Mouse (Mus musculus) heart, adult 2 months (tissue): ENCODE measurements at regions not wholly inside any gene's neighbourhood (a gene's known extent, or its start where the extent isn't known, plus 50 kb on each side); places are given as distances from the start of the nearest gene placed in this dataset.
A peak's percentile ranks its signal among the peaks of the same experiment; 100 is the strongest.

Experiments
- DNase-seq, 2 experiments: peaks; one replicate each; pipeline ENCODE4 v3.0.0; 2021
- H3K27ac ChIP-seq: fragments of 200-600 bp; 2 replicates; pipeline ENCODE4 v1.8.1; 2022
- H3K27me3 ChIP-seq: fragments of 200-500 bp; 2 replicates; pipeline ENCODE4 v1.6.1; 2012; ENCODE audit warnings: mild to moderate bottlenecking, low read length, inconsistent platforms, mixed read lengths; ENCODE audit not compliant: control insufficient read depth, insufficient read depth
- H3K36me3 ChIP-seq: fragments of 200-500 bp; 2 replicates; pipeline ENCODE4 v1.6.1; 2012; ENCODE audit warnings: low read length, inconsistent platforms; ENCODE audit not compliant: control insufficient read depth, insufficient read depth
- H3K4me1 ChIP-seq: fragments of 200-500 bp; 2 replicates; pipeline ENCODE4 v1.6.1; 2011; ENCODE audit warnings: low read length; ENCODE audit not compliant: control insufficient read depth, insufficient read depth
- H3K4me3 ChIP-seq: fragments of 200-600 bp; 2 replicates; pipeline ENCODE4 v1.8.1; 2022
- H3K79me2 ChIP-seq: fragments of 200-500 bp; replicated peaks from 2 replicates; pipeline ENCODE4 v1.6.1; 2012; ENCODE audit warnings: mild to moderate bottlenecking, inconsistent platforms, low read length, moderate library complexity, mixed read lengths; ENCODE audit not compliant: control insufficient read depth, insufficient read depth
- H3K9ac ChIP-seq: fragments of 200-500 bp; 2 replicates; pipeline ENCODE4 v1.6.1; 2012; ENCODE audit warnings: low read depth, mild to moderate bottlenecking, control low read depth, inconsistent platforms, low read length, mixed read lengths
- CTCF ChIP-seq: fragments of 200-600 bp; IDR thresholded peaks from 2 replicates; pipeline ENCODE4 v1.8.1; 2022; ENCODE audit warnings: antibody characterized with exemption, mild to moderate bottlenecking, moderate library complexity
- EP300 ChIP-seq: fragments of 200-500 bp; IDR thresholded peaks from 2 replicates; pipeline ENCODE4 v1.6.1; 2011; ENCODE audit warnings: low read depth, low read length, control low read depth; ENCODE audit not compliant: insufficient read depth
- POLR2A ChIP-seq: fragments of 200-500 bp; IDR thresholded peaks from 2 replicates; pipeline ENCODE4 v1.6.1; 2011; ENCODE audit warnings: mild to moderate bottlenecking, low read depth, low read length, control low read depth; ENCODE audit not compliant: insufficient read depth
- WGBS: fragments of 180-500 bp; shearing (Covaris S2); methylation state at CpG from one replicate; pipeline ENCODE4 v1.1.7; 2018; 5-methylcytosine and 5-hydroxymethylcytosine counted together
- intact Hi-C: fragments of 180-260 bp; cut with DNase I; formaldehyde crosslinking; loops from one replicate; pipeline ENCODE4 v1.15.1; 2025

DNA sequence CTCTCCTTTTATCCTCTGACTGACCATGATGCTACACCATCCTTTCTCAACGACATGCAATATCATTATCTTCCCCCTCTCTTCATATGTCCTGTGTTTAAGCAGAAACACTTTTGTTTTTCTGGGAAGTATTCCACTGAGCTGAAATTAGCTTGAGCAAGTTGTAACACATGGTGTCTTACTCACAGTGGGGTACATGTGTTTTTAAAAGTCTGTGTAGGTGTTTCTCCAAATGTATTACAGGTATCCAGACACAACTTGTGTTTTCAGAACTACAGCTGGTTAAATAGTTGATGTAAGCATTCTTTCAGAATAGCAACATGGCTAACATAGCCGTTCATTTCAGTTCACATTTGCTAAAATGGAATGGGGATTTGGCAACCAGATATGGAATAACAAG lies 172.8 kb upstream of the Gm10295 start:
- Histone ChIP-seq H3K4me3 (no peak overlapping the region), H3K9ac (no peak overlapping the region), H3K27me3 (no peaks in the 10 kb centered on the region), H3K4me1 (no peaks in the 10 kb centered on the region), H3K36me3 (no peaks in the 10 kb centered on the region), H3K79me2 (no peaks in the 10 kb centered on the region), H3K27ac (no peak overlapping the region)
- no peak for DNase-seq
- intact Hi-C loops: no loop called here
- TF ChIP-seq EP300 (no peak), POLR2A (no peak), CTCF (no peak)
- 61% methylated on average over 2 of the region's 2 CpGs for WGBS

GRCm38 (mm10) chr7:71507379-71507778 lies 156.1 kb upstream of the Gm10295 start:
- Histone ChIP-seq H3K79me2 (no peaks in the 10 kb centered on the region), H3K4me3 (no peak overlapping the region), H3K9ac (no peak overlapping the region), H3K4me1 (no peaks in the 10 kb centered on the region), H3K36me3 (no peaks in the 10 kb centered on the region), H3K27ac (no peak overlapping the region), H3K27me3 (no peaks in the 10 kb centered on the region)
- no peak for DNase-seq
- intact Hi-C loops: no loop called here
- WGBS: 77% methylated on average over 3 of the region's 3 CpGs
- TF ChIP-seq POLR2A: no peak
- no peak for TF ChIP-seq EP300
- no peak for TF ChIP-seq CTCF

- 36% methylated on average over 6 of the region's 6 CpGs for WGBS
- TF ChIP-seq CTCF (no peak), EP300 (no peak), POLR2A (no peak)
- H3K27ac ChIP-seq: no peak overlapping the region; the same call in 1 of the 2 replicates
- H3K36me3 ChIP-seq: no peaks in the 10 kb centered on the region
- no peak overlapping the region for H3K4me3 ChIP-seq
- H3K27me3 ChIP-seq: no peaks in the 10 kb centered on the region
- intact Hi-C loops: no loop called here
- DNase-seq: peak in 1 of 2 experiments; percentile 9
- H3K79me2 ChIP-seq: no peaks in the 10 kb centered on the region
- H3K4me1 ChIP-seq: no peaks in the 10 kb centered on the region
- no peak overlapping the region for H3K9ac ChIP-seq
Measured at GRCm38 (mm10) chr7:71500719-71501118, 149.4 kb upstream of the Gm10295 start.

GRCm38 (mm10) chr7:71498123-71498522 lies 146.8 kb upstream of the Gm10295 start:
- 79% methylated on average over 7 of the region's 7 CpGs for WGBS

DNA sequence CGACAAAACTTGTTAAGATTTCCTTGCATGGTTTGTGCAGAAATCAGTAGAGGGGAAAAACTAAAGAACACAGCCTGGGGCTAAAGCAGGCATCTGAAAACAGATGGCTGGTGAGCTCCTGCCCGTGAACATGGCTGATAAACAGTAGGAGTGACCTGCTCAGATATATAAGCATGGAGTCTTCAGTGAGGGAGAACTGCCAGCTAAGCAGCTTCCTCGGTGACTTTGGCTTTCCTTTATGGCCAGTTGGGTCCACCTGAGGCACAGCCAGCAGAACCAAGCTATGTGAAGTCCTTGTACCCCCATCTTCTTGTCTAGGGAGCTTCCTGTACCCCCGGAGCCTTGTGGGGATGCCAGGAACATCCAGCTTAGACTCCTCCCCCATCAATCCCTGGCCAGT lies 139.8 kb upstream of the Gm10295 start:
- Histone ChIP-seq H3K27ac (no peak overlapping the region), H3K4me3 (no peak overlapping the region), H3K36me3 (no peaks in the 10 kb centered on the region), H3K9ac (no peak overlapping the region), H3K27me3 (no peaks in the 10 kb centered on the region), H3K79me2 (no peaks in the 10 kb centered on the region), H3K4me1 (no peaks in the 10 kb centered on the region)
- WGBS: 70% methylated on average over 4 of the region's 4 CpGs
- DNase-seq: no peak
- TF ChIP-seq EP300 (no peak), POLR2A (no peak), CTCF (no peak)
- intact Hi-C loops: no loop called here

More at GRCm38 (mm10) chr7:71498123-71498522, 146.8 kb upstream of the Gm10295 start:
- H3K27ac ChIP-seq: no peak overlapping the region
- H3K4me1 ChIP-seq: no peaks in the 10 kb centered on the region
- H3K4me3 ChIP-seq: no peak overlapping the region
- intact Hi-C loops: no loop called here
- no peak for DNase-seq
- no peaks in the 10 kb centered on the region for H3K79me2 ChIP-seq
- no peaks in the 10 kb centered on the region for H3K27me3 ChIP-seq
- H3K36me3 ChIP-seq: no peaks in the 10 kb centered on the region
- TF ChIP-seq POLR2A: no peak
- no peak for TF ChIP-seq EP300
- no peak for TF ChIP-seq CTCF
- H3K9ac ChIP-seq: no peak overlapping the region

GRCm38 (mm10) chr7:71488016-71488650 lies 136.8 kb upstream of the Gm10295 start:
- Histone ChIP-seq H3K27me3 (no peaks in the 10 kb centered on the region), H3K4me1 (no peaks in the 10 kb centered on the region), H3K9ac (no peak overlapping the region), H3K36me3 (no peaks in the 10 kb centered on the region), H3K79me2 (no peaks in the 10 kb centered on the region), H3K4me3 (no peak overlapping the region), H3K27ac (no peak overlapping the region)
- WGBS: 87% methylated on average over 7 of the region's 7 CpGs
- TF ChIP-seq EP300: no peak
- TF ChIP-seq CTCF: no peak
- TF ChIP-seq POLR2A: no peak
- intact Hi-C loops: no loop called here
- DNase-seq: no peak
